Mouse (Mus musculus): ENCODE measurements around the gene Trub2.

Gene Trub2

DNA sequence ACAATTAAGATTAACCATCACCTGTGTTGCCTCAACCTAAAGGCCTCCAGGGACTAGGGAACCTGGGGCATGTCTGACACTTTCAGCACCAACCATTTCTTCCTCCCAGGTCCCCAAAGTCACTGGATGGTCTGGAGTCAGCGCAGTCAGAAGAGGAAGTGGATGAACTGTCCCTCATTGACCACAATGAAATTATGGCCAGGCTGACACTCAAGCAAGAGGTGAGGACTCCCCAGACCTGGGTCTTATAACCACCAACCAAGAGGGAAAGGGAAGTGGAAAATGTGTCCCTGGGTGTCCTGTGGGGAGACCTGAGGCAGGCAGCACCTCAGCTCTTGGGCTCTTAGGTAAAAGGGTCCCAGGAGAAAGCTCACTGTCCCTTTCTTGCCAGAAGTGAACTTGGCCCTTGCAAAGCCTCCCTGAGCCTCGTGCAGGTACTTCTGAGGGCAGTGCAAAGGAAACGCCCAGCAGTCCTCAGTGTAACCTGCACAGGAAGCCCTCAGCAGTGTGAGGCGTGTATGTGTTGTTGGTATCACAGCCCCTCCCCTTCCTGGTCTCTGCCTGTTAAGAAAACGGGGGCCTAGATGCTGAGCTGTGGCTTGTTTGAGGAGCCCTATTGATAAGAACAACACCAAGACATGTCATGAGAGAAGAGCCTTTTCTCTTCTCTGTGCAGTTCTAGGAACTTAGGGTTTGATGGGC is 63.5 kb downstream of the Trub2 start:
- DNase-seq (ENCODE audit: low spot score), result no peak

DNA sequence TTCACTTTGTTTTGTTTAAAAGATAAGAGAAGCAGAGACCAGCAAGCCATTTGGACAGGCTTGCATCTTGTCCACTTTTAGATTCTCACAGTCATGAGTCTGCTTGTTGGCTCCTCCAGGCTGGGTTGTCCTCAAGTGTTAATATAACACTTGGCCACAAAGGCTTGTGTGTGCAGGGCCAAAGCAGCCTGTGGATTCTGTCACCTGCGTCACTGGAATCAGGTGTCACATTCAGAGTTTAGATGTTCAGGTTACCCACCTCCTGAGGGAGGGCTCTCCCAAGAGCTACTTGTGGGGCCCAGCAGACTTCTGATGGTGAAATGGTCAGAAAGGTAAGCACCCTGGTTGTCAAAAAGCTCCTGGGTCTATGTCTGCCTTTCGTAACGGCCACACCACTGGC is 65.2 kb downstream of the Trub2 start:
- peak; percentile 42 for DNase-seq (ENCODE audit: low spot score)

DNA sequence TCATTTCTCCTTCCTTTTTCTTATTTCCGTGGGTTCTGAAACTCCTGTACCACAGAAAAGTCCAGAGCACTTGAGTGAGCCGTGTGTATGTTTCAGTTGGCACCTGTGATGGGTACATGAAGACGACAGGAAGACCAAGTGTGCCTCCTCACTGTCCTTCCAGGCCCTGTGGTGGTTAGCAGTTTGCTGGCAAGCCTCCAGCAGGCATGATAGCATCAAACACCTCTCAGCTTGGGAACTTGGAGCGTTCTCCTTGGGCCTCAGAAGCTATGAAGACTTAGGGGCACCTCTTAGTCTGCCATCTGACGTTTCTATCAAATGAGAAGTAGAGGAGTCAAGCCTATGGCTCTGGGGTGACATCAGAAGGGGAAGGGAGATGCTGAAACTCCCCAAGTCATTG is 69.7 kb downstream of the Trub2 start:
- no peak for DNase-seq (ENCODE audit: low spot score)

DNA sequence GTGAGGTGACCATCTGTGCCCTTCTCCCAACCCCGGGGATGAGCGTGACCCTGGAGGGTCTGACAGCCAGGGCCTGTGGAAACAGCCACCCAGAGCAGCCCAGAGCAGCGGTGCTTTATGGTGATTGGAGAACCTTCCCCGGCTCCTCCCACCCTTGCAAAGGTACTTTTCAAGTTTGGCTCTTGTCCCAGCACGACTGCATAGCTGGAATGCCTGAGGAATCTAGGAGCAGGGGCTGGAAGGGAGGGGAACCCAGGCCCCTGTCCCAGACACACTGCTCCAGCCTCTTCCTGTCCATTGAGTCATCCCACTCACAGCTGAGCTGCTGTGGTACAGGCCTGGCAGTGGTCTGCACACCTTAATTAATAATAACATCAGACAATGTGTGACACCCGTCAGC is 71.6 kb downstream of the Trub2 start:
- peak; percentile 85 for DNase-seq (ENCODE audit: low spot score)

DNA sequence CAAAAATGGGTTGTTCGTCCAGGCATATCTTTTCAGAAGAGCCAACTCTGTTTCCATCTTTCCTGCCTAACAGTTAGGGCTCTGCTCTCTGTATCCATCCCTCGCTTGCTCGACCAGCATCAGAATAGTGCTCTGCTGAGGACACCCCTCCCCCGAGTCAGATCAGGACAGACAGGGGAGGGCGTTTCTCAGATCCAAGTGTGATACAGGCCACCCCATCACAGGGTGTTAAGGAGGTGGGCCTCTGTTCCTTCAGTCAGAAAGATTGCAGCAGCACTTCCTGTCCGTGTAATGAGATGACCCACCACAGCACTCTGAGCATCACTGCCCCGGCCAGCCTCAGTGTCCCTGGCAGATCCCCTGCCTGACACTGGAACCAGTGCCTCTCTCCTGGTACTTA is 72.2 kb downstream of the Trub2 start:
- DNase-seq (ENCODE audit: low spot score), result no peak

DNA sequence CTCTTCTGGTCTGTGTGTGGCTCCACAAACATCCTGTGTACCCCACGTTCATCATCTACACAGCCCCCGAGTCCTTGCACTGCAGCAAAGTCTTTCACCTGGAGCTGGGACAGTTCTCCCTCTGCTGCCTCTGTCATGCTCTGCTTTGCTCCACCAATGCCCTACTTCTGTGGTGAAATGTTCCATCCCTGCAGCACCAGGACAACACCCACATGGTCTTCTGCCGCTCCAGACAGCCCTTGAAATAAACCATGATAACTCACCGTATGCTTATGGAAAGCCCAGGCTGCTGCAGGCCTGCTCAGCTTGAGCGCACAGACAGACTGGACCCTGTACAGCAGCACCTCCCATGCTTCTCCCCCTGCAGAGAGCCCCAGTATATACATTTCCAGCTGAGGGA is 74.2 kb downstream of the Trub2 start:
- no peak for DNase-seq (ENCODE audit: low spot score)

DNA sequence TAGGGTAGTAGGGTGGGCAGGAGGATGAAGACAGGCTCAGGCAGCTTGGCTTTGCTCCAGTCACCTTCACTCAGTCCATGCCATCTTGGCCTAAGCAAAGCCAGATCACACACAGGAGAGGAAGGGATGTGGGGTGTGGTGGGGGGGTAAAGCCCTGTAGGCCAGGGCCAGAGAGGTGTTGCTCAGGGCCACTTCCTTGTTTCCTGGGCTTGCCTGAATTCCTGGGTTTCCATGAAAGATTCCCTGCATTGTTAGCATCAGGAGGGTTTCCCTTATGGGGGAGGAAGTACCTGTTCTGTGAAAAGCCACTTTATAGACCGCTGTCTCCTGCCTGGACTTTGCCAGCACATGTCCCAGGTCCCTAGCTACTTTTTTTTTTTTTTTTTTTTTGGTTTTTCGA is 74.8 kb downstream of the Trub2 start:
- no peak for DNase-seq (ENCODE audit: low spot score)

DNA sequence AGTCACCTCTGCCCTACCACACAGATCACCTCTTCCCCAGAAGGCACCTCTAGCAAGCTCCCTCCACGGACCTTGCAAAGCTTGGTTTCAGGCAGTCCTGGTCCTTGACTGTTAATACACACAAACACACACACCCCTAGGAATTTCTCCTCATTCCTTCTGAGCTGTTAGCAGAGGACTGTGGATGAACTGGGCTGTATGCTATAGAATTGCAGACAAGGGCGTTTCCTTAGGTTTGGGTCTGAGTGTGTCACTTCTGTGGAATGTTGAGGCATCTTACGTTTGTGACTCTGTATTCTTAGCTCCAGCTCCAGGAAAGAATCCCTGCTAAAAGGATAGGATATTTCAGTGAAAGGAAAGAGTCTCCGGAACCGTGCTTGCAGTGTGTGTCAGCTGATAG is 76.4 kb downstream of the Trub2 start:
- DNase-seq (ENCODE audit: low spot score), result no peak

All from lung, postnatal 25 days (tissue).